ENCODE assay signal across 7 mouse cellular contexts in the genomic region with DNA sequence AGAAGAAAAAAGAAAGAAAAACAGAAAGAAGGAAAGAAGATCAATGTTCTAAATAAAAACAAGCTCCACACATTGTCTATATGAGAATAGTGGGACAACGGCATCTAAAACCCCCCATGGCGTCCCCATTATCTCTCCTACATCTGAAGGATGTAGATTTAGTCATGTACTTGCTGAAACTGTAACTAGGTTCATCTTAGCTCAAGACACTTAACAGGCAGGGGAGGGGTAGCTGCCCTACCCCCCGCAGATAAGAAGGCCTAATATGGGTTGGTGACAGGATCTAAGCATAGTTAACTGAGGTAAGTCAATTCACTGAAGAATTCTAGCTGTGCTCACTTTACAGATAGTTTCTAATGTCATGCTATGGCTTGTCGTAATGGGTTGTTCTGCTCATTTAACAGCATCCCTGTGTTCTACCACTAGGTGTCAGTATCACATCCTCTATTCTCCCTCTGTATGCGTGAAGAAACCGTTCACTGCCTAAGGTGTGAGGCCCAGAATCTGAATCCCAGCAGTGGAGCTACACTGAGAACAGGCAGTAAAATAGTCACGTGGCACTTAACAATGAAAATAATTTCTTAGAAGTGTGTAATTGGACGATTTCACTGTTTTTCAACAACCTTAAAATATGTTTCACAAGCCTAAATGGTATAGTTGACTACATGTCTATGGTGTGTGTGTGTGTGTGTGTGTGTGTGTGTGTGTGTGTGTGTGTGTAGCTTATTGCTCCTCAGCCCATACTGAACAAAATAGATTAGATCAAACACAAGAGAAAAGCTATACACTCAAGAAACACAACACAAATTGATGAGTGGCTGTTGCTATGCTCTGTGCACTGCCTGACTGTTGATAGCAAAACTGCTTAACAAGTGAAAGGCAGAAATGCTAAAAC. TPM values are rescaled to one million over a fixed set of nuclear protein-coding genes. Genes with fewer than 3 reads are reported as not detected.
DNase-seq lines count a peak whose midpoint lies in the region; ATAC-seq and TF ChIP-seq lines count a peak whose summit lies in the region.

No protein-coding gene starts in this region.

- H3K27me3 ChIP-seq in kidney, postnatal 0 days (ENCODE audit: insufficient read depth, low read length) = no peaks in the 10 kb centered on the region

- H3K4me2 ChIP-seq in kidney, postnatal 0 days (ENCODE audit: low read length) = no peak overlapping the region

- no peaks in the 10 kb centered on the region for H3K9me3 ChIP-seq in kidney, postnatal 0 days (replicated peaks; ENCODE audit: low read length)

- peak; percentile 81 for DNase-seq in A20 (ENCODE audit: low read depth, low spot score)
- peak; percentile 87 for DNase-seq in CD4-positive, CD25-positive, alpha-beta regulatory T cell, adult 2 months (ENCODE audit: low read depth, low spot score)
- peak; percentile 5 for DNase-seq in cerebellum, adult 8-10 months
- peak; percentile 91 for DNase-seq in kidney, postnatal 0 days (ENCODE audit: low spot score)
- peak; percentile 35 for DNase-seq in lung, postnatal 14 days
- peak; percentile 16 to 26 for DNase-seq in right cerebral cortex, postnatal 36 days (ENCODE audit: low spot score in 2 of 2)

- no peak overlapping the region for H3K4me3 ChIP-seq in kidney, postnatal 0 days (replicated peaks; ENCODE audit: low read depth, low read length)

- H3K36me3 ChIP-seq in kidney, postnatal 0 days (ENCODE audit: insufficient read depth, low read length) = no peaks in the 10 kb centered on the region

- peak; percentile 90 for TF ChIP-seq CTCF in kidney, postnatal 0 days (IDR thresholded peaks at IDR 0.05; ENCODE audit: low read depth)

- H3K4me1 ChIP-seq in kidney, postnatal 0 days (replicated peaks; ENCODE audit: insufficient read depth, low read length) = no peaks in the 10 kb centered on the region

- no peak overlapping the region for H3K27ac ChIP-seq in kidney, postnatal 0 days

- peak; percentile 99 for ATAC-seq in granulocyte monocyte progenitor cell, adult 5-6 weeks (replicated peaks; ENCODE audit: poor library complexity, severe bottlenecking)
- ATAC-seq in kidney, postnatal 0 days (replicated peaks; ENCODE audit: low FRiP score, low read depth) = peak; percentile 84

- WGBS in kidney, postnatal 0 days = 11% methylated on average over 8 of the region's 8 CpGs

- no peak overlapping the region for H3K9ac ChIP-seq in kidney, postnatal 0 days (ENCODE audit: low read depth, low read length)

RNA-seq across cellular contexts. Expression of gene Cd84, which starts 23.7 kb away (rescaled TPM):
- total RNA-seq in granulocyte monocyte progenitor cell, adult 5-6 weeks (2014; fragmentation: Nextera tagmentation) = 27.8 and 46.4 TPM in 2 replicates
- 65.1 and 76.7 TPM in 2 replicates for total RNA-seq in granulocyte monocyte progenitor cell, adult 5-6 weeks (2017)
- 1.7 and 1.8 TPM in 2 replicates for polyA plus RNA-seq in kidney, postnatal 0 days (2015; fragmentation: Nextera tagmentation; extraction: Ambion mirVana)

RNA-seq across cellular contexts. Expression of gene Slamf1, which starts 48.9 kb away (rescaled TPM):
- not detected in 2 replicates for total RNA-seq in granulocyte monocyte progenitor cell, adult 5-6 weeks (2014; fragmentation: Nextera tagmentation)
- total RNA-seq in granulocyte monocyte progenitor cell, adult 5-6 weeks (2017) = 0.04 TPM in 1 of 2 replicates, not detected in the other
- 0.03 and 0.10 TPM in 2 replicates for polyA plus RNA-seq in kidney, postnatal 0 days (2015; fragmentation: Nextera tagmentation; extraction: Ambion mirVana)

Comparison
In these comparisons a context has a peak if more than half of its experiments do, and no peak if none do; other contexts are left out.
1. DNase-seq: peak in every context shown above with its lines; median percentile 91 in kidney, postnatal 0 days; 87 in CD4-positive, CD25-positive, alpha-beta regulatory T cell, adult 2 months; 81 in A20; 35 in lung, postnatal 14 days; 21 in right cerebral cortex, postnatal 36 days; 5 in cerebellum, adult 8-10 months.